Mouse (Mus musculus) thymus, postnatal 4 days (tissue): ENCODE results near the gene Gm28035.

ENCODE experiments used
- DNase-seq: peaks from one replicate; pipeline ENCODE4 v3.0.0; 2021

Gene Gm28035

GRCm38 (mm10) chr2:30239777-30240176 lies 590 bp upstream of the Gm28035 start:
- DNase-seq: no peak

GRCm38 (mm10) chr2:30242509-30242908 lies 2.1 kb downstream of the Gm28035 start:
- DNase-seq: no peak

GRCm38 (mm10) chr2:30243391-30243790 lies 3.0 kb downstream of the Gm28035 start:
- no peak for DNase-seq

GRCm38 (mm10) chr2:30244595-30245178 lies 4.3 kb downstream of the Gm28035 start:
- no peak for DNase-seq

GRCm38 (mm10) chr2:30247036-30247435 lies 6.7 kb downstream of the Gm28035 start:
- DNase-seq: no peak

DNA sequence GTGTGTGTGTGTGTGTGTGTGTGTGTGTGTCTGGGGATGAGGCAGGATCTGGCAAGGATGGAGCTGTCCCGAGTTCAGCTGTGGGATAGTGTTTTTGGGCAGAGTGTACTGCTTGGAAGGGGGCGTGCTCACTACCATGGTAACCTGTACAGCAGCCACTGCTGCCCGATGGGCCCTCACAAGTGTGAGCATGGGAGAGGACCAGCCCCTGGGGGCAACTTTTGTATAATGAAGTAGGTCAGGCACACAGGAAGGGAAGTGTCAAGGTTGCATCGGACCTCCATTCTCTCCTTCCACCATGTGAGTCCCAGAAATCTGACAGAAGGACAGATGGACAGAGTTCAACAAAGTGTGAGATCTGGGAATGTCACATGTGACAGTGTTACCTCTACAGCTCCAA lies 7.3 kb downstream of the Gm28035 start:
- DNase-seq: no peak

DNA sequence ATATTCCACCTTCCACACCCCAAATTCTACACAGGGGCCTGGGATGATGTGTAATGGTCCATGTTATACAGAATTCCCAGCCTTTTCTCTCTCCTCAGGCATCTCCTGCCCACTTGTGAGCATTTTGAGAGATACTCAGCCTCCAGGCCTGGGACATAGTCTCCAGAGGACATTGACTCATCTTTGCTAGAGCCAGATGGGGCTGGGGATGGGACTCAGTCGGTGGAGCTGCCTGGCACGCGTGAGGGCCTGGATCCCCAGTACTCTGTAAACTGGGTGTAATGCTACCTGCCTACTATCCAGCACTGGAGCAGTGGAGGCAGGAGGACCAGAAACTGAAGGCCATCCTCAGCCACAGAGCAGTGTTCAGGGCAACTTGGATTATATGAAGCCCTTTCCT lies 8.8 kb downstream of the Gm28035 start:
- DNase-seq: no peak

DNA sequence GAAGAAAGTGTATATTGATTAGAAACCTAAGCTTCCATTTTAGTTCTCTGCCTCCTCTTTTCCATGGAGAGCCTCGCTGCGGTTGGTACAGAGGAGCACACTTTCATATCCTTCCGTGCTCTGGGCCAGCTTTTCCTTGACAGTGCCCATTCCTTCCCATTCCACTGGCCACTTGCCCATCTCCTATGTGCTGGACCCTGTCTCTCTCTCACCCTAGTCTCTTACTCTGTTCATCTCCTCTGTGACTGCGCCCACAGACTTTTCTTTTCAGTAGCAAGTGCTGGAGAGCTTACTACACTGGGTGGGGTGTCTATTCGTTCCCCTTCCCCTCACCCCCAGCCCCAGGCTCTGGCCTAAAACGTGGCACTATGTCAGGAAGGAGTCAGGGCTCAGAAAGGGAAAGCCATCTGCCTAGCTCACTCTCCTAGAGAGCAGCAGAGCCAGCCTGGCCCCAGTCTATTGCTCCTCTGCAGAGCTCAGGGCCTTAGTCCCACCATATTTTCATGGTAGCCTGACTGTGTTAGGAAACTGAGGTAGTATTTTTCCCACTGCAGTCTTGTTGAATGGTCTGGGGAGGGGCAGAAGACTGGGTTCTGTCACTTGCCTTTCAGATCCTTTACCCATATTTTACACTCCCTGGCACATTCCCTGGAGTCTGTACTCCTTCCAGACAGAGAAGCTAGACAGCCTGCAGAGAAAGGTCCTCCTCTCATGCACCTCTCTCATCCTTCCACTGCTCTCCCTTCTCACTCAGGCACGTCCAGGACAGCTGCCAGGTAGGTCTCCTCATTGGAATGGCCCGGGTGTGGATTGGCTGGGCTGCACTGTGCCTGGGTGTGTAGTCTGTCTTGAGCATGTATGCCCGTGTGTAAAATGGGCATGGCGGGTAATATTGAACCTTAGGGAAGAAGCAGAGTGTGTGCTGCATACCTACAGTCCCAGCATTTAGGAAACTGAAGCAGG lies 10.1 kb downstream of the Gm28035 start:
- no peak for DNase-seq

DNA sequence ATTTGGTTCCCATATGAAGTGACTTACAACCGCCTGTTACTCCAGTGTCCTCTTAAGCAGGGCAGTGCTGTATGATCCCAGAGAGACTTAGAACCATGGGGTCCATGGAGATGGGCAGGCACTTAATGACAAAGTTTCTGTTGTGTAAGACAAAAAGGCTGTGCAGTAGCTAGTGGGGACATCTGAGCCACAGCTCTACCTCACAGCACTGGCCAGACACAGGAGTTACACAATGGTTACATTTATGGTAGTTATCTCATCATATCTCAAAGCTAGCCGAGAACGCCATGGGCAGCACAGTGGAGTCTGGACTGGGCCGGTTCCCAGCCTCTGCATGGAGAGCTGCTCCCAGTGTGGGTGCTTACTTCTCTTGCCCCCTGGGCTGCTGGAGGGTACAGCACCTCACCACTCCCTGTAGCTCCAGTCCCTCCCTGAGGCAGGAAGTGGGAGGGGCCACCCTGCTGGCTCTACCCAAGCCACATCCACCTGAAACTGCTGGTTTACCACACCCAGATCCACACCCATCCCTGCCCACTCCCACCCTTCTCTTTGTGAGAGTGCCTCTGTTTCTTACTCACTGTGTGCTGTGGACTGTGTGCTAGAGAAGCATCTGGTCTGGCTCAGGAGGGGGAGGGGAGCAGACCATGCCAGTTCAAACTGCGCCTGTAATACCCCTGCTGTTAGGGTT lies 11.2 kb downstream of the Gm28035 start:
- peak; percentile 88 for DNase-seq

DNA sequence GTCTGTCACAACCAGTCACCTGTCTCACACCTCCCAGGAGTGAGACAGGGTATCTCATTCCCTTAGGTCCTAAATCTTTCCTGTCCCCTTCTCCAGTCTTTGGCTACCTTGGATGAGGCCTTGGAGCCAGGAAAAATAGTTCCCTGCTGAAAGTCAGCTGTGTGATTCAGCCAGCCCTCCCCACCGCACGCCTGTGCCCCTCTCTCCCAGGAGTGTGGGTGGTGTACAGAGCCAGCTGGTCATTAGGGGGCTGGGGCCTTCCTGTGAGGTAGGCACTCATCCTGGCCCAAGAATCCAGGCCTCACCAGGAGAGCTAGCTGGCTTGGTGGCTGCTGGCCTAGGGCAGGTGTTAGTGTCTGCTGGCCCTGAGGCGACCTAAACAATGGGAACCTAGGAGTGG lies 12.2 kb downstream of the Gm28035 start:
- no peak for DNase-seq

- DNase-seq: no peak
Observed at GRCm38 (mm10) chr2:30253809-30254208, 13.4 kb downstream of the Gm28035 start.

DNA sequence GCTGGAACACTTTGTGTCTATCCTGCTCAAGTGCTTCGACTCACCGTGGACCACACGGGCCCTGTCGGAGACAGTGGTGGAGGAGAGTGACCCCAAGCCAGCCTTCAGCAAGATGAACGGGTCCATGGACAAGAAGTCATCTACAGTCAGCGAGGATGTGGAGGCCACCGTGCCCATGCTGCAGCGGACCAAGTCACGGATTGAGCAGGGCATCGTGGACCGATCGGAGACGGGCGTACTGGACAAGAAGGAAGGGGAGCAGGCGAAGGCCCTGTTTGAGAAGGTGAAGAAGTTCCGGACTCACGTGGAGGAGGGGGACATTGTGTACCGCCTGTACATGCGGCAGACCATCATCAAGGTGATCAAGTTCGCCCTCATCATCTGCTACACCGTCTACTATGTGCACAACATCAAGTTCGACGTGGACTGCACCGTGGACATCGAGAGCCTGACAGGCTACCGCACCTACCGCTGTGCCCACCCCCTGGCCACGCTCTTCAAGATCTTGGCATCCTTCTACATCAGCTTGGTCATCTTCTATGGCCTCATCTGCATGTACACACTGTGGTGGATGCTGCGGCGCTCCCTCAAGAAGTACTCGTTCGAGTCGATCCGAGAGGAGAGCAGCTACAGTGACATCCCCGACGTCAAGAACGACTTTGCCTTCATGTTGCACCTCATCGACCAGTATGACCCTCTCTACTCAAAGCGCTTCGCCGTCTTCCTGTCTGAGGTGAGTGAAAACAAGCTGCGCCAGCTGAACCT lies 15.4 kb downstream of the Gm28035 start:
- DNase-seq: no peak

DNA sequence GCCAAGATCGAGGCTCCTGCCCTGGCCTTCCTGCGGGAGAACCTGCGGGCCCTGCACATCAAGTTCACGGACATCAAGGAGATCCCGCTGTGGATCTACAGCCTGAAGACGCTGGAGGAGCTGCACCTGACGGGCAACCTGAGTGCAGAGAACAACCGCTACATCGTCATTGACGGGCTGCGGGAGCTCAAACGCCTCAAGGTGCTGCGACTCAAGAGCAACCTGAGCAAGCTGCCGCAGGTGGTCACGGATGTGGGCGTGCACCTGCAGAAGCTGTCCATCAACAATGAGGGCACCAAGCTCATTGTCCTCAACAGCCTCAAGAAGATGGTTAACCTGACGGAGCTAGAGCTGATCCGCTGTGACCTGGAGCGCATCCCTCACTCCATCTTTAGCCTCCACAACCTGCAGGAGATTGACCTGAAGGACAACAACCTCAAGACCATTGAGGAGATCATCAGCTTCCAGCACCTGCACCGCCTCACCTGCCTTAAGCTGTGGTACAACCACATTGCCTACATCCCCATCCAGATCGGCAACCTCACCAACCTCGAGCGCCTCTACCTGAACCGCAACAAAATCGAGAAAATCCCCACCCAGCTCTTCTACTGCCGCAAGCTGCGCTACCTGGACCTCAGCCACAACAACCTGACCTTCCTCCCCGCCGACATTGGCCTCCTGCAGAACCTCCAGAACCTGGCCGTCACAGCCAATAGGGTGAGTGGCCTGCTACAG lies 16.4 kb downstream of the Gm28035 start:
- no peak for DNase-seq

DNA sequence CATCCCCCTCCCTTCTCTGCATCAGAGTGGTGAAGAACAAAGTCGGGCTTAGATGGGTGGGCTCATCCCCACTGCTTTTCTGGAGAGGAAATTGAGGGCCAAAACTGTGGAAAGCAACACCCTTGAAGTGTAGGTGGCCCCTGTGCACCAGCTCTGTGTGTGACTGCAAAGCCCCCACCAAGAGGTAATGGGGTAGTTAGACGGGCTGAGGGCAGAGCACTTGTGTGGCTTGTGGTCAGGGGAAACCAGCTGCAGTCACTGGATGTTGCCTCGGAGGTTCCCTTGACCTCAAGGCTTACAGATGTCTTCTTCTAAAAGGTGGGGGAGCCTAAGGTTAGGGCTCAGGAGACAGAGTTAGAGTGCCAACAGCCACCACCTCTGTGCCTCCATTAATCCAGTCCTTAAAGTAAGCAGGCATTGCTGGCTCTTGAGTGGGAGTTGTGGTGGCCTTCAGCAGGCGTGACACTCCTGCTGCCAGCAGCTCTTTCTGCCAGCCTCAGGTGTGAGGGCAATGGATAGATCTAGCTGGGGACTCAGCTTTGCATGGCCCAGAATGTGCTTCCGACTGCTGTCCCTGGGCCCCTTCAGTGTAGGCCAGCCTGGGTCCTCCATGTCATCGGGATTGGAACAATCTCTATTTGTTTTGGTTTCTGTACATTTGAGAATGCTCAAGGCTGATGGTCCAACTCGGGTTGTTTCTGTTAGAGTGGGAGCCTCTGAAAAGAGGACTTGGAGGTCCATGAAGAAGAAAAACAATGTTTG lies 17.5 kb downstream of the Gm28035 start:
- DNase-seq: no peak

DNA sequence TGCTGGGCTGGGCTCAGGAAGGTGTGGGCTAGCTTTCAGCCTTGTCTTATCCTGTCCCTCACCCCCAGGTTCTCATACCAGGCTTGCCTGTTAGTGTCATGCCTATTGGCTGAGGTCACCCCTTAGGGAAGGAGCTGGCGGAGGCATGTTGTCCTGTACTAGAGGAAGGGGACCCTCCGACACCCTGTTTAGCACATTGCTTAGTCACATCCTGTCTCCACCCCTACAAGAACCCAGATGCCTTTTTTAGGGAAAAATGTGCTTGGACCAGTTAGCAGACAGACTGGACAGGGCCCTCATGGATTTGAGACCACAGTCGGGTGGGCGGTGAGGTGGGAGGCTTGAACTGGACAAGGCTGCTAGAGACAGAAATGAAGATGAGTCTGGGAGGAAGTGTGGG lies 18.2 kb downstream of the Gm28035 start:
- no peak for DNase-seq

- no peak for DNase-seq
Observed at GRCm38 (mm10) chr2:30259131-30260064, 19.0 kb downstream of the Gm28035 start.

GRCm38 (mm10) chr2:30261064-30261736 lies 20.8 kb downstream of the Gm28035 start:
- DNase-seq: no peak

- no peak for DNase-seq
Observed at GRCm38 (mm10) chr2:30261921-30262839, 21.8 kb downstream of the Gm28035 start.
